Mouse (Mus musculus) limb, embryonic 13.5 days (tissue): ENCODE data around the gene Mettl24. TPM values are rescaled to one million over a fixed set of nuclear protein-coding genes. Genes with fewer than 3 reads are reported as not detected.
"Not testable (repeated sequence)": the region's sequence is repeated elsewhere in the genome, so short reads cannot be mapped to it uniquely, and the experiment has no call there.

ENCODE experiments used
- ATAC-seq: fragments of 200-750 bp; cut with Nextera tagmentation; 2 replicates; pipeline ENCODE4 v1.8.0; 2017; ENCODE audit warnings: low read depth, moderate number of reproducible peaks, moderate TSS enrichment; ENCODE audit not compliant: low FRiP score
- H3K27ac ChIP-seq: fragments of 300-500 bp; sonication (generic); 2 replicates; pipeline ENCODE4 v1.5.1; 2015; ENCODE audit warnings: inconsistent platforms, mild to moderate bottlenecking, moderate library complexity
- H3K27me3 ChIP-seq: fragments of 300-500 bp; sonication (generic); 2 replicates; pipeline ENCODE4 v1.6.1; 2015; ENCODE audit warnings: mild to moderate bottlenecking, inconsistent platforms
- H3K36me3 ChIP-seq: fragments of 300-500 bp; sonication (generic); 2 replicates; pipeline ENCODE4 v1.6.1; 2015; ENCODE audit warnings: inconsistent platforms, mild to moderate bottlenecking, moderate library complexity
- H3K4me1 ChIP-seq: fragments of 300-500 bp; sonication (generic); 2 replicates; pipeline ENCODE4 v1.6.1; 2015; ENCODE audit warnings: inconsistent platforms
- H3K4me2 ChIP-seq: fragments of 300-500 bp; sonication (generic); replicated peaks from 2 replicates; pipeline ENCODE4 v1.6.1; 2015; ENCODE audit warnings: inconsistent platforms, mild to moderate bottlenecking, moderate library complexity
- H3K4me3 ChIP-seq: fragments of 300-500 bp; sonication (generic); 2 replicates; pipeline ENCODE4 v1.5.1; 2015; ENCODE audit warnings: moderate library complexity, mild to moderate bottlenecking, inconsistent platforms
- H3K9ac ChIP-seq: fragments of 300-500 bp; sonication (generic); 2 replicates; pipeline ENCODE4 v1.6.1; 2015; ENCODE audit warnings: mild to moderate bottlenecking, inconsistent platforms
- H3K9me3 ChIP-seq: fragments of 300-500 bp; sonication (generic); 2 replicates; pipeline ENCODE4 v1.6.1; 2016; ENCODE audit warnings: inconsistent platforms
- WGBS: fragments of 180-500 bp; shearing (Covaris S2); methylation state at CpG from one replicate; pipeline ENCODE4 v1.1.7; 2015; 5-methylcytosine and 5-hydroxymethylcytosine counted together
- polyA plus RNA-seq: library from polyadenylated mRNA; unstranded; fragments of >200 nt; fragmentation: Nextera tagmentation; extraction: Ambion mirVana; gene quantifications from 2 replicates; pipeline ENCODE4 v1.2.1, GENCODE M21; 2015

Mettl24 gene
- polyA plus RNA-seq, 1 experiment from 2014 or later: 1.6 TPM

DNA sequence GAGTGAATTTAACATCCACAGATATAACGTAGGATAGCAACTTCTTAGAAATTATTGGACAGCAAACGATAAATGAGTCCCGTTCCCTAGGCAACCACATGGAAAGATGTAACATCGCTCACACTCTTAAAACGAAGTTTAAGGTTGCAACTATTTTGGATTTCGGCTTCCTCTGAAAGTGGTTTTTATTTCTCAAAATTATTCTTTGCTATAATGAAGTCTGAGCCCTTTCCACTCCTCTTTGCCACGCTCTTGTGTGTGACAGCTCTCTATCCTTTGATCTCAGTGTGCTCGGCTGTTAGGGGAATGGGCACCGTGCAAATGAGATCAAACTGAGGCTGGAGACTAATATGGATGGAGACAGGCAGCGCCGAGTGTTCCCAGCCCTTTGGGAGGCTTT lies 92.1 kb downstream of the Mettl24 start:
- Histone ChIP-seq H3K4me3 (no peak overlapping the region), H3K9me3 (no peaks in the 10 kb centered on the region), H3K9ac (no peak overlapping the region), H3K4me1 (0 out of 2 replicates have a peak, but pooled peaks cover 3% of the 10 kb centered on the region), H3K27me3 (no peaks in the 10 kb centered on the region), H3K36me3 (no peaks in the 10 kb centered on the region), H3K4me2 (no peak overlapping the region), H3K27ac (no peak overlapping the region)
- 42% methylated on average over 11 of the region's 11 CpGs for WGBS
- ATAC-seq: no peak

GRCm38 (mm10) chr10:40775655-40776054 lies 92.6 kb downstream of the Mettl24 start:
- H3K9me3 ChIP-seq: no peaks in the 10 kb centered on the region
- no peak overlapping the region for H3K4me2 ChIP-seq
- H3K4me1 ChIP-seq: 0 out of 2 replicates have a peak, but pooled peaks cover 3% of the 10 kb centered on the region
- H3K27ac ChIP-seq: no peak overlapping the region
- H3K9ac ChIP-seq: no peak overlapping the region
- no peak overlapping the region for H3K4me3 ChIP-seq
- 80% methylated on average over 4 of the region's 4 CpGs for WGBS
- H3K27me3 ChIP-seq: no peaks in the 10 kb centered on the region
- ATAC-seq: no peak
- no peaks in the 10 kb centered on the region for H3K36me3 ChIP-seq

DNA sequence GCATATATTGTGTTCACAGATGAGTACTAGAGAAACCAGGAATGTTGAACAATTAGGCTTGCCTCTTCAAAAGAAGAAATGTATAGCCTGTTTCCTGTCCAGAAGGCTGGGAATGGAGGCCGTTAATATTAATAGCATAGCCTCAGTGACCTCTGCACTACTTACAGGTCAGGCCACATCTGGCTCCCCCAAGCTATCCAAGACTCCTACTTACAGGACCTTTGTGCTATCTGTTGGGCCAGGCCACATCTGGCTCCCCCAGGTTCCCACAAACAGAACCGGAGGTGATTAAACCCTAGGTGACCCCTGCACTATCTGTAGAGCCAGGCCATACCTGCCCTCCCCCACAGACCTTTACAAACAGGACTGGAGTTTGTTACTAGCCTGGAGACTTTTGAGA lies 94.1 kb downstream of the Mettl24 start:
- Histone ChIP-seq H3K36me3 (no peaks in the 10 kb centered on the region), H3K27ac (no peak overlapping the region), H3K4me2 (no peak overlapping the region), H3K9me3 (no peaks in the 10 kb centered on the region), H3K4me3 (no peak overlapping the region), H3K4me1 (0 out of 2 replicates have a peak, but pooled peaks cover 9% of the 10 kb centered on the region), H3K27me3 (no peaks in the 10 kb centered on the region), H3K9ac (no peak overlapping the region)
- 7% methylated on average over 2 of the region's 2 CpGs for WGBS
- no peak for ATAC-seq

DNA sequence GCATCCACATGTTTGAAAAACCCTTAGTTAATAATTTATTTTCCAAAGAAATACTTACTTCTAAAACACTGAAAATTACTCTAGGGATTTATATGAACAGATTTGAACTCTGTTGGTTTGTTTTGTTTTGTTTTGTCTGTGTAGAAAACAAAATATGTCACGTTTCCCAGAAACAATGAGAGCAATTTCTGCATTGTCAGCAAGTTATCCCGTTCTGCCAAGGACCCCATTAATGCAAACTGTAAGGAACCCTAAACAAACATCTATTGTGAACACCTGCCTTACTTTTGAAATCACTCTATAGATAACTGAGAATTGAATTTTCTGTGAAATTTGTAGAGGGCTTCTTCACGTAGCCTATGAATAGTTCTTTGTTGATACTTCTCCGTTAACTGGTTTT lies 95.4 kb downstream of the Mettl24 start:
- H3K27ac ChIP-seq: no peak overlapping the region
- ATAC-seq: no peak
- 0 out of 2 replicates have a peak, but pooled peaks cover 9% of the 10 kb centered on the region for H3K4me1 ChIP-seq
- H3K27me3 ChIP-seq: no peaks in the 10 kb centered on the region
- no peak overlapping the region for H3K4me2 ChIP-seq
- no peaks in the 10 kb centered on the region for H3K9me3 ChIP-seq
- WGBS: 86% methylated on average over 4 of the region's 4 CpGs
- H3K36me3 ChIP-seq: no peaks in the 10 kb centered on the region
- H3K4me3 ChIP-seq: no peak overlapping the region
- H3K9ac ChIP-seq: no peak overlapping the region

DNA sequence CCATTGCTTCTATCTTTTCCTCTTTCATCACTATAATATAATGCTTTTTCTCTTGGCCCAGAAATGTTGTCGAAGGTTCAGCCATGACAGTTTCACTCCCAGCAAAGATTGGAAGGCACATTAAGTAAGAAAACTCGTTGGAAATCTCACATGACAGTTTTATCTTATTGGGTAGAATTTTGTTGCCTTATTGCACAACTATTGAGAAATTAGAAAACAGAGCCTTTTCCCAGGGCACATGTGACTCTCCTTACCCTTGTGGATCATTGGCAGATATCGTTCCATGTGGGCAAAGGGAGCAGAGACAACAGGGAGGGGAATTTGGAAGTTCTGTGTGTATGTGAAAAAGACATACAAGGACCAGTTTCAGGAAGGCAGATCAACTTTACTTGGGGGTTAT lies 107.3 kb downstream of the Mettl24 start:
- no peak for ATAC-seq
- no peaks in the 10 kb centered on the region for H3K9me3 ChIP-seq
- no peaks in the 10 kb centered on the region for H3K27me3 ChIP-seq
- H3K4me3 ChIP-seq: no peak overlapping the region
- H3K36me3 ChIP-seq: no peaks in the 10 kb centered on the region
- WGBS: 81% methylated on average over 3 of the region's 3 CpGs
- no peak overlapping the region for H3K9ac ChIP-seq
- no peaks in the 10 kb centered on the region for H3K4me1 ChIP-seq
- no peak overlapping the region for H3K4me2 ChIP-seq
- no peak overlapping the region for H3K27ac ChIP-seq

DNA sequence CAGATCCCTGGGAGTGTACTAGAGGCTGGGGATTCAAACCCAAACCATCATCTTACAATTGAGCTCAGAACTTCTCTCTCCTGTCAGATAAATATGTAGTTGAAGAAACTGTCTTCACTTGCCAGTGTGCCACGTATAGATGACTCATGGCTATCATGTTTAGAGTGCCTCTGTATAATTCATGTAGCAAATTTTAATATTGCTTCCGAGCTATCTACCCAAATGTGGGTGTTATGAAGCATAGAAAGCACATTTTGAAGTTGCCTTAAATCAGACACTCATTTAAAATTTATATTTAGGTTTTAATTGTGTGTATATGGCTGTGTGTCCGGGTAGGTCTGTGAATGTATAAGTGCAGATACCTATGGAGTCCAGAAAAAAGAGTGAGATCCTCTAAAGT lies 109.0 kb downstream of the Mettl24 start:
- 83% methylated on average over 3 of the region's 3 CpGs for WGBS
- H3K4me2 ChIP-seq: no peak overlapping the region
- H3K27ac ChIP-seq: no peak overlapping the region
- no peak for ATAC-seq
- H3K4me3 ChIP-seq: no peak overlapping the region
- no peaks in the 10 kb centered on the region for H3K9me3 ChIP-seq
- H3K4me1 ChIP-seq: no peaks in the 10 kb centered on the region
- H3K9ac ChIP-seq: no peak overlapping the region
- H3K36me3 ChIP-seq: no peaks in the 10 kb centered on the region
- H3K27me3 ChIP-seq: no peaks in the 10 kb centered on the region

DNA sequence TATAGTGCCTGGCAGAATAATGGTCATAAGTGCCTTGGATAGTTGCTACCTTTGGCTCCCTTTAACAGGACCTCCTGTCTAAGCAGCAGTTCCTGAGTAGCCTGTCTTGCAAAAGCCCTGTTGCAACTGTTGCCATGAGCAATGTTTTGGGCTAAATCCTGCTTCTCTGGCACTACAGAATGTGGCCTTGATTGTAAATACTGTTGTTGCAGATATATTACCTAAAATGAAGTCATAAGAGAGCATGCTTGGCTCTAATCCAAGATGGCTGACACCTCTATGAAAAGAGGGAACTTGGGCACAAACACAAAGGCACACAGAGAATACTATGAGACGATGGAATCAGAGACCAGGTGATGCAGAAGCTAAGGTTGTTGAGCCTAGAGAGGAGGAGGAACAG lies 122.1 kb downstream of the Mettl24 start:
- no peaks in the 10 kb centered on the region for H3K4me1 ChIP-seq
- no peaks in the 10 kb centered on the region; the same call in 1 of the 2 replicates for H3K9me3 ChIP-seq
- 83% methylated on average over 1 of the region's 1 CpGs for WGBS
- no peaks in the 10 kb centered on the region for H3K27me3 ChIP-seq
- no peak overlapping the region for H3K27ac ChIP-seq
- ATAC-seq: no peak
- no peaks in the 10 kb centered on the region for H3K36me3 ChIP-seq
- H3K4me3 ChIP-seq: no peak overlapping the region
- H3K4me2 ChIP-seq: no peak overlapping the region
- H3K9ac ChIP-seq: no peak overlapping the region

DNA sequence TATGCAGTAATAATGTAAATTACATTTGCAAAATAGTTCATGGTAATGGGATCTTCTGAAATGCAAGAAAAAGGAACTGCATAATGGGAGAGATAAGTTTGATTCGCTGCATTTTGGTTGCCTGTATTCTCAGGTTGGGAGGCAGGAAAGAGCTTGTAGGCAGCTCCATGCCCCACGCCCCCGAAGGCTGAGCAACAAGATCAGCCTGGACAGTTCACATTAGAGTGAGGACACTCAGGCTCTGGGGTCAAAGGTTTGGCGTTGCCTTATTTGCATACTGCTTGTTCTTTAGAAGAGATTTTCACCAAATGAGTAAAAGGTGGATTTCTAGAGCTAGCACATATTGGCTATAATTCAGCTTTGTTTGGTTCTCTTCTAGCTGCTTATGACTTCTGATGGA lies 123.1 kb downstream of the Mettl24 start:
- Histone ChIP-seq H3K27me3 (no peaks in the 10 kb centered on the region), H3K9me3 (no peaks in the 10 kb centered on the region; the same call in 1 of the 2 replicates), H3K4me2 (no peak overlapping the region), H3K4me1 (no peaks in the 10 kb centered on the region), H3K36me3 (no peaks in the 10 kb centered on the region), H3K27ac (no peak overlapping the region), H3K4me3 (no peak overlapping the region), H3K9ac (no peak overlapping the region)
- WGBS: 93% methylated on average over 4 of the region's 4 CpGs
- no peak for ATAC-seq

DNA sequence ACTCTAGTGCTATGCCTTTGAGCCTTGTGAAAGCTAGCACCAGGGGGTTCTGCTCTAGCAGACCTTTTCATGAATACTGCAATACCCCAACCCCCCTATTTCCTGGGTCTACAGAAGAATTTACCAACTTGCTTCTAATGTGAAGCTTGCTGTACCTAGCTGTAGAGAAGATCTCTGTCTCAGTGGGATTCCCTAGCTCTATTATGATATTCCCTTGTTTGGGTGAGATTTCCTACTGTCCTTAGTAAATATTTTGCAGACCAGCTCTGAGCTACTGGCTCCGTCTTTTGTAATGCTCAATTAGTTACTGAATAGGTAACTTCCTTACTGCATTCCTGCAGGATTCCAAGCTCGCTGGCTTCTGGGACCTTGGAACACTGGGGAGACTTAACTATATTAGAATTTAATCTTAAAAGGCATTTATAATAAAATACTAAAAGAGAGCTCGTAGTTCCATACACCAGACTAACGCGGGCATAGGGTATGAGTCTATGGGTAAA lies 126.4 kb downstream of the Mettl24 start:
- H3K36me3 ChIP-seq, H3K27me3 ChIP-seq, H3K27ac ChIP-seq, H3K4me1 ChIP-seq, H3K9me3 ChIP-seq, H3K4me2 ChIP-seq, ATAC-seq, H3K4me3 ChIP-seq, H3K9ac ChIP-seq: not testable (repeated sequence)
- 33% methylated on average over 5 of the region's 5 CpGs for WGBS

- H3K36me3 ChIP-seq: no peaks in the 10 kb centered on the region
- no peaks in the 10 kb centered on the region for H3K9me3 ChIP-seq
These were observed 130.5 kb downstream of the Mettl24 start for GRCm38 (mm10) chr10:40813627-40814026.

GRCm38 (mm10) chr10:40816471-40816870 lies 133.4 kb downstream of the Mettl24 start:
- no peak for ATAC-seq

More at GRCm38 (mm10) chr10:40813627-40814026, 130.5 kb downstream of the Mettl24 start:
- H3K27ac ChIP-seq: no peak overlapping the region
- H3K4me2 ChIP-seq: no peak overlapping the region
- H3K27me3 ChIP-seq: no peaks in the 10 kb centered on the region
- no peak overlapping the region for H3K4me3 ChIP-seq
- H3K9ac ChIP-seq: no peak overlapping the region
- H3K4me1 ChIP-seq: no peaks in the 10 kb centered on the region
- no peak for ATAC-seq
- WGBS: 72% methylated on average over 4 of the region's 4 CpGs

DNA sequence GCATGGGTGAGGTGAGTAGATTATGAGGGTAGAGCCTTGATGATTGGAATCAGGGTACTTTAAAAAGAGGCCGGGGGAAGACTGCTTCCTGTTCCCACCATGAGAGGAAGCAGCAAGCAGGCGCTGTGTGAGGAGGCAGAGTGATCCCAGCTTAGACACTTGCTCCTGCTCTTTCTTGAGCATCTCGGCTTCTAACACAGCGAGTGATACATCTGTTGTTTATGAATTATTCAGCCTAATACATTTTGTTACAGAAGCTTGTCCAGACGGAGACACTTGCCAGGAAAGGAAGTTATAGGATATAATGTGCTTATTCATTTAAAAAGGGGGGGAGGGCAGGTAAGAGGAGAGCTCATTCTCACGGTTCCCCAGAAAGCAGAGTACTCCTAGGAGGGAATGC lies 142.9 kb downstream of the Mettl24 start:
- 62% methylated on average over 6 of the region's 6 CpGs for WGBS
- 0 out of 2 replicates have a peak, but pooled peaks cover 5% of the 10 kb centered on the region for H3K4me1 ChIP-seq
- no peak for ATAC-seq
- H3K27ac ChIP-seq: no peak overlapping the region
- peaks cover 20% of the 10 kb centered on the region for H3K36me3 ChIP-seq
- H3K4me2 ChIP-seq: no peak overlapping the region
- no peaks in the 10 kb centered on the region for H3K27me3 ChIP-seq
- no peak overlapping the region for H3K9ac ChIP-seq
- H3K4me3 ChIP-seq: no peak overlapping the region
- no peaks in the 10 kb centered on the region for H3K9me3 ChIP-seq

More at GRCm38 (mm10) chr10:40816471-40816870, 133.4 kb downstream of the Mettl24 start:
- Histone ChIP-seq H3K9ac (no peak overlapping the region), H3K4me2 (no peak overlapping the region), H3K36me3 (no peaks in the 10 kb centered on the region), H3K9me3 (no peaks in the 10 kb centered on the region), H3K4me1 (no peaks in the 10 kb centered on the region), H3K27me3 (no peaks in the 10 kb centered on the region), H3K4me3 (no peak overlapping the region), H3K27ac (no peak overlapping the region)
- 50% methylated on average over 6 of the region's 6 CpGs for WGBS

- Histone ChIP-seq H3K36me3 (peaks cover 28% of the 10 kb centered on the region), H3K9ac (no peak overlapping the region), H3K9me3 (no peaks in the 10 kb centered on the region), H3K27me3 (no peaks in the 10 kb centered on the region), H3K4me2 (no peak overlapping the region), H3K27ac (no peak overlapping the region), H3K4me1 (0 out of 2 replicates have a peak, but pooled peaks cover 5% of the 10 kb centered on the region), H3K4me3 (no peak overlapping the region)
- no peak for ATAC-seq
- 88% methylated on average over 4 of the region's 4 CpGs for WGBS
These were observed 144.6 kb downstream of the Mettl24 start for GRCm38 (mm10) chr10:40827706-40828105.
